ENCODE assay signal across 21 mouse cellular contexts in genomic region chr7:67823943-67824645, GRCm38 (mm10).
DNase-seq lines count a peak whose midpoint lies in the region; ATAC-seq lines count a peak whose summit lies in the region.
"Had no signal": no experiment of that assay in that cellular context is flagged by ENCODE, and none has a peak within 500 bp of the region (broad histone marks: within the 10 kb centered on the region; RNA-seq: fewer than 3 reads in every experiment).

No protein-coding gene starts in this region.

- no peaks in the 10 kb centered on the region for H3K36me3 ChIP-seq in forebrain, embryonic 14.5 days (ENCODE audit: control insufficient read depth, insufficient read depth, low read length)
- H3K36me3 ChIP-seq in forebrain, embryonic 11.5 days (ENCODE audit: control insufficient read depth, insufficient read depth, low read length), result no peaks in the 10 kb centered on the region
- H3K36me3 ChIP-seq in intestine, embryonic 15.5 days, result no peaks in the 10 kb centered on the region
- H3K36me3 ChIP-seq: embryonic facial prominence, embryonic 12.5 days; hindbrain, embryonic 15.5 days; kidney, embryonic 15.5 days; lung, embryonic 15.5 days; midbrain, embryonic 12.5 days had no signal

- H3K4me2 ChIP-seq in forebrain, embryonic 14.5 days (ENCODE audit: low read length), result no peak overlapping the region
- H3K4me2 ChIP-seq in forebrain, embryonic 11.5 days (ENCODE audit: low read depth, low read length, severe bottlenecking), result no peak overlapping the region
- no peak overlapping the region for H3K4me2 ChIP-seq in intestine, embryonic 15.5 days (replicated peaks)
- H3K4me2 ChIP-seq: embryonic facial prominence, embryonic 12.5 days; hindbrain, embryonic 15.5 days; kidney, embryonic 15.5 days; lung, embryonic 15.5 days; midbrain, embryonic 12.5 days had no signal

- no peaks in the 10 kb centered on the region for H3K27me3 ChIP-seq in forebrain, embryonic 14.5 days (replicated peaks; ENCODE audit: control insufficient read depth, insufficient read depth, low read length)
- H3K27me3 ChIP-seq in forebrain, embryonic 11.5 days (ENCODE audit: control insufficient read depth, insufficient read depth, low read length), result no peaks in the 10 kb centered on the region
- H3K27me3 ChIP-seq in intestine, embryonic 15.5 days (replicated peaks), result no peaks in the 10 kb centered on the region
- H3K27me3 ChIP-seq: embryonic facial prominence, embryonic 12.5 days; hindbrain, embryonic 15.5 days; kidney, embryonic 15.5 days; lung, embryonic 15.5 days; midbrain, embryonic 12.5 days; Patski had no signal

- H3K4me1 ChIP-seq in forebrain, embryonic 14.5 days (ENCODE audit: control insufficient read depth, insufficient read depth, low read length), result no peaks in the 10 kb centered on the region; the same call in 1 of the 2 replicates
- no peaks in the 10 kb centered on the region for H3K4me1 ChIP-seq in forebrain, embryonic 11.5 days (replicated peaks; ENCODE audit: control insufficient read depth, insufficient read depth, low read length)
- no peaks in the 10 kb centered on the region for H3K4me1 ChIP-seq in intestine, embryonic 15.5 days (replicated peaks)
- H3K4me1 ChIP-seq: hindbrain, embryonic 15.5 days; kidney, embryonic 15.5 days; lung, embryonic 15.5 days; midbrain, embryonic 12.5 days had no signal

- H3K4me3 ChIP-seq in forebrain, embryonic 14.5 days (ENCODE audit: low read depth, low read length), result no peak overlapping the region
- H3K4me3 ChIP-seq in forebrain, embryonic 11.5 days (ENCODE audit: low read depth, low read length), result no peak overlapping the region
- no peak overlapping the region for H3K4me3 ChIP-seq in intestine, embryonic 15.5 days (replicated peaks)
- H3K4me3 ChIP-seq: embryonic facial prominence, embryonic 12.5 days; erythroblast, embryonic 14.5 days; hindbrain, embryonic 15.5 days; kidney, embryonic 15.5 days; lung, embryonic 15.5 days; midbrain, embryonic 12.5 days had no signal

- no peak overlapping the region for H3K27ac ChIP-seq in forebrain, embryonic 14.5 days (ENCODE audit: low read depth, low read length)
- H3K27ac ChIP-seq in forebrain, embryonic 11.5 days (ENCODE audit: low read depth, low read length), result no peak overlapping the region
- no peak overlapping the region for H3K27ac ChIP-seq in intestine, embryonic 15.5 days
- H3K27ac ChIP-seq: embryonic facial prominence, embryonic 12.5 days; hindbrain, embryonic 15.5 days; kidney, embryonic 15.5 days; liver, embryonic 14.5 days; lung, embryonic 15.5 days; macrophage; midbrain, embryonic 12.5 days had no signal

- ATAC-seq in forebrain, embryonic 14.5 days, result peak; percentile 58; the same call in 1 of the 2 replicates
- ATAC-seq in forebrain, embryonic 11.5 days (replicated peaks; ENCODE audit: low FRiP score), result no peak
- ATAC-seq in intestine, embryonic 15.5 days, result no peak
- ATAC-seq: CD4-positive, CD25-positive, alpha-beta regulatory T cell, adult 4 months; intestine, postnatal 0 days; Patski had no signal

- DNase-seq in forebrain, embryonic 14.5 days (ENCODE audit: low spot score), result peak; percentile 56
- no peak for DNase-seq in forebrain, embryonic 11.5 days (ENCODE audit: low spot score)
- DNase-seq in layer of hippocampus, adult 9-11 months, result peak; percentile 17
- DNase-seq in layer of hippocampus, postnatal 14 days (ENCODE audit: low spot score in 2 of 2), result no peak
- peak; percentile 14 to 26 for DNase-seq in right cerebral cortex, adult 2 months (ENCODE audit: low spot score in 2 of 2)
- no peak for DNase-seq in right cerebral cortex, postnatal 14 days
- DNase-seq: adrenal gland, adult 8-10 months; cerebellum, postnatal 10 days; heart, postnatal 4 days had no signal

- no peaks in the 10 kb centered on the region for H3K9me3 ChIP-seq in forebrain, embryonic 14.5 days (replicated peaks; ENCODE audit: control insufficient read depth, low read length)
- H3K9me3 ChIP-seq in forebrain, embryonic 11.5 days (ENCODE audit: control insufficient read depth, low read length), result no peaks in the 10 kb centered on the region
- H3K9me3 ChIP-seq in intestine, embryonic 15.5 days, result no peaks in the 10 kb centered on the region
- H3K9me3 ChIP-seq: embryonic facial prominence, embryonic 12.5 days; hindbrain, embryonic 15.5 days; kidney, embryonic 15.5 days; lung, embryonic 15.5 days; midbrain, embryonic 12.5 days had no signal

- 64% methylated on average over 8 of the region's 8 CpGs for WGBS in forebrain, embryonic 14.5 days
- WGBS in forebrain, embryonic 11.5 days, result 64% methylated on average over 8 of the region's 8 CpGs
- WGBS in intestine, embryonic 15.5 days, result 54% methylated on average over 8 of the region's 8 CpGs

- no peak overlapping the region for H3K9ac ChIP-seq in forebrain, embryonic 14.5 days (ENCODE audit: low read length)
- H3K9ac ChIP-seq in forebrain, embryonic 11.5 days (ENCODE audit: low read length), result no peak overlapping the region
- H3K9ac ChIP-seq in intestine, embryonic 15.5 days, result no peak overlapping the region
- H3K9ac ChIP-seq: embryonic facial prominence, embryonic 12.5 days; hindbrain, embryonic 15.5 days; kidney, embryonic 15.5 days; liver, embryonic 14.5 days; lung, embryonic 15.5 days; midbrain, embryonic 12.5 days had no signal

Comparison
In these comparisons a context has a peak if more than half of its experiments do, and no peak if none do; other contexts are left out.
1. DNase-seq: peak in forebrain, embryonic 14.5 days (single experiment), layer of hippocampus, adult 9-11 months (single experiment) and right cerebral cortex, adult 2 months (2 of 2); none in forebrain, embryonic 11.5 days (single experiment), layer of hippocampus, postnatal 14 days (0 of 2) and right cerebral cortex, postnatal 14 days (single experiment).